Mouse (Mus musculus) midbrain, embryonic 11.5 days (tissue): ENCODE measurements around the gene Mex3d. TPM values are rescaled to one million over a fixed set of nuclear protein-coding genes. Genes with fewer than 3 reads are reported as not detected.

Experiments used
- ATAC-seq: fragments of 200-750 bp; cut with Nextera tagmentation; 2 replicates; pipeline ENCODE4 v1.8.0; 2017; ENCODE audit warnings: moderate TSS enrichment, moderate library complexity; ENCODE audit not compliant: low FRiP score
- DNase-seq: peaks from one replicate; pipeline ENCODE4 v3.0.0; 2015; ENCODE audit warnings: low spot score; ENCODE audit errors: missing footprints
- H3K27ac ChIP-seq: fragments of 300-500 bp; sonication (generic); 2 replicates; pipeline ENCODE4 v1.5.1; 2014; ENCODE audit warnings: low read depth, low read length
- H3K27me3 ChIP-seq: fragments of 300-500 bp; sonication (generic); 2 replicates; pipeline ENCODE4 v1.6.1; 2014; ENCODE audit warnings: mild to moderate bottlenecking, low read length, moderate library complexity, mixed read lengths; ENCODE audit not compliant: control insufficient read depth, insufficient read depth
- H3K36me3 ChIP-seq: fragments of 300-500 bp; sonication (generic); 2 replicates; pipeline ENCODE4 v1.6.1; 2014; ENCODE audit warnings: mild to moderate bottlenecking, low read length, moderate library complexity, mixed read lengths; ENCODE audit not compliant: control insufficient read depth, insufficient read depth
- H3K4me1 ChIP-seq: fragments of 300-500 bp; sonication (generic); 2 replicates; pipeline ENCODE4 v1.6.1; 2014; ENCODE audit warnings: low read length; ENCODE audit not compliant: control insufficient read depth, insufficient read depth
- H3K4me2 ChIP-seq: fragments of 300-500 bp; sonication (generic); 2 replicates; pipeline ENCODE4 v1.6.1; 2014; ENCODE audit warnings: mild to moderate bottlenecking, moderate library complexity
- H3K4me3 ChIP-seq: fragments of 300-500 bp; sonication (generic); 2 replicates; pipeline ENCODE4 v1.5.1; 2014; ENCODE audit warnings: low read depth, low read length
- H3K9ac ChIP-seq: fragments of 300-500 bp; sonication (generic); 2 replicates; pipeline ENCODE4 v1.6.1; 2014; ENCODE audit warnings: low read length
- H3K9me3 ChIP-seq: fragments of 300-500 bp; sonication (generic); 2 replicates; pipeline ENCODE4 v1.6.1; 2016; ENCODE audit warnings: low read length; ENCODE audit not compliant: control insufficient read depth
- WGBS: fragments of 180-500 bp; shearing (Covaris S2); extraction: QIAGEN DNeasy Blood & Tissue Kit; methylation state at CpG from one replicate; pipeline ENCODE4 v1.1.7; 2014; 5-methylcytosine and 5-hydroxymethylcytosine counted together
- polyA plus RNA-seq: library from polyadenylated mRNA; unstranded; fragments of >200 nt; fragmentation: Nextera tagmentation; extraction: Ambion mirVana; gene quantifications from 2 replicates; pipeline ENCODE4 v1.2.1, GENCODE M21; 2014

The Mex3d gene
- 11.8 and 12.4 TPM in 2 replicates for polyA plus RNA-seq

DNA sequence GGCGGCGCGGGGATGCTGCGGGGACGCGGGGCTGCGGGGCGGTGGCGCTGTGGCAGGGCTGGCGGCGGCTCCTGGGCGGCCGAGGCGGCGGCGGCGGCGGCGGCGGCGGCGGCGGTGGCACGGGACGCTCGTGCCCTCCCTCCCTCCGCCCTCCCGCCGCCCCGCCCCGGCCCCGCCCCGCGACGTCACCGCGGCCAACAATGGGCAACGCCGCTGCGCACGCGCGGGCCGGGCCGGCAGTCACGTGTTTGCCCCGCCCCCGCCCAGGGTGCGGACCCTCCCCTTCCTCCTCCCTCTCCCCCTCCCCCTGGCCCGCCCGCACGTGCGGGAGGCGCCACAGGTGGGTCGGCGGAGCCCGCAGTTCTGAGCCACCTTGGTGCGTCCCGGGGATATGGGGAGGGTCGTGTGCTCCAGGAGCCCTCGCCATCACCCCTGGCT lies at the start of gene Mex3d:
Gene Mex3d, minus strand, starts transcription at position 138 of the 438 bp plus-strand sequence.
- 0% methylated on average over 7 of the region's 61 CpGs for WGBS
- Histone ChIP-seq H3K4me1 (peaks cover 29% of the 10 kb centered on the region), H3K27me3 (no peaks in the 10 kb centered on the region), H3K27ac (peak within 1 kb of the TSS; percentile 97), H3K9ac (peak within 1 kb of the TSS; percentile 96), H3K36me3 (peaks cover 20% of the 10 kb centered on the region), H3K9me3 (no peaks in the 10 kb centered on the region), H3K4me2 (peak within 1 kb of the TSS; percentile 68), H3K4me3 (peak within 1 kb of the TSS; percentile 98)
- ATAC-seq (peak; percentile 41), DNase-seq (peak; percentile 99)

GRCm38 (mm10) chr10:80436276-80436675 lies 48.8 kb upstream of the Mex3d start:
- H3K36me3 ChIP-seq, result no peaks in the 10 kb centered on the region
- no peak for DNase-seq
- H3K4me3 ChIP-seq, result no peak overlapping the region
- WGBS, result 7% methylated on average over 9 of the region's 9 CpGs
- no peak overlapping the region for H3K27ac ChIP-seq
- H3K27me3 ChIP-seq, result no peaks in the 10 kb centered on the region
- H3K9me3 ChIP-seq, result no peaks in the 10 kb centered on the region
- no peak overlapping the region for H3K9ac ChIP-seq
- peaks cover 9% of the 10 kb centered on the region for H3K4me1 ChIP-seq
- ATAC-seq, result no peak
- no peak overlapping the region for H3K4me2 ChIP-seq

- Histone ChIP-seq H3K27ac (no peak overlapping the region), H3K4me1 (peaks cover 15% of the 10 kb centered on the region), H3K9ac (no peak overlapping the region), H3K4me3 (no peak overlapping the region), H3K9me3 (no peaks in the 10 kb centered on the region), H3K27me3 (no peaks in the 10 kb centered on the region), H3K4me2 (no peak overlapping the region), H3K36me3 (no peaks in the 10 kb centered on the region; the same call in 1 of the 2 replicates)
- no peak for DNase-seq
- 33% methylated on average over 7 of the region's 7 CpGs for WGBS
- ATAC-seq, result no peak
Measured at GRCm38 (mm10) chr10:80435764-80436163, 48.3 kb upstream of the Mex3d start.

GRCm38 (mm10) chr10:80434823-80435222 lies 47.4 kb upstream of the Mex3d start:
- DNase-seq (no peak), ATAC-seq (no peak)
- Histone ChIP-seq H3K4me1 (peaks cover 20% of the 10 kb centered on the region), H3K9me3 (no peaks in the 10 kb centered on the region), H3K4me3 (no peak overlapping the region), H3K4me2 (no peak overlapping the region), H3K27ac (no peak overlapping the region), H3K27me3 (no peaks in the 10 kb centered on the region), H3K9ac (no peak overlapping the region), H3K36me3 (peaks cover 8% of the 10 kb centered on the region; the same call in 1 of the 2 replicates)
- 91% methylated on average over 3 of the region's 3 CpGs for WGBS

- Histone ChIP-seq H3K4me3 (peak overlapping the region; percentile 100; the same call in 1 of the 2 replicates), H3K27ac (no peak overlapping the region), H3K27me3 (no peaks in the 10 kb centered on the region), H3K9me3 (no peaks in the 10 kb centered on the region), H3K4me2 (no peak overlapping the region), H3K4me1 (peaks cover 20% of the 10 kb centered on the region), H3K9ac (no peak overlapping the region), H3K36me3 (peaks cover 13% of the 10 kb centered on the region; the same call in 1 of the 2 replicates)
- ATAC-seq (no peak), DNase-seq (no peak)
- 16% methylated on average over 8 of the region's 8 CpGs for WGBS
Measured at GRCm38 (mm10) chr10:80434233-80434592, 46.8 kb upstream of the Mex3d start.

GRCm38 (mm10) chr10:80433513-80434232 lies 46.2 kb upstream of the Mex3d start, which contains the start of gene Tcf3:
Tcf3 (minus strand) TSS chr10:80433647.
- Histone ChIP-seq H3K9ac (peak within 1 kb of the TSS; percentile 99), H3K4me3 (peak within 1 kb of the TSS; percentile 100), H3K27me3 (no peaks in the 10 kb centered on the region), H3K4me2 (peak within 1 kb of the TSS; percentile 92), H3K27ac (peak within 1 kb of the TSS; percentile 86), H3K4me1 (peaks cover 20% of the 10 kb centered on the region), H3K9me3 (no peaks in the 10 kb centered on the region), H3K36me3 (peaks cover 18% of the 10 kb centered on the region)
- DNase-seq (peak; percentile 99), ATAC-seq (peak; percentile 91)
- WGBS, result under 1% methylated on average over 60 of the region's 61 CpGs

DNA sequence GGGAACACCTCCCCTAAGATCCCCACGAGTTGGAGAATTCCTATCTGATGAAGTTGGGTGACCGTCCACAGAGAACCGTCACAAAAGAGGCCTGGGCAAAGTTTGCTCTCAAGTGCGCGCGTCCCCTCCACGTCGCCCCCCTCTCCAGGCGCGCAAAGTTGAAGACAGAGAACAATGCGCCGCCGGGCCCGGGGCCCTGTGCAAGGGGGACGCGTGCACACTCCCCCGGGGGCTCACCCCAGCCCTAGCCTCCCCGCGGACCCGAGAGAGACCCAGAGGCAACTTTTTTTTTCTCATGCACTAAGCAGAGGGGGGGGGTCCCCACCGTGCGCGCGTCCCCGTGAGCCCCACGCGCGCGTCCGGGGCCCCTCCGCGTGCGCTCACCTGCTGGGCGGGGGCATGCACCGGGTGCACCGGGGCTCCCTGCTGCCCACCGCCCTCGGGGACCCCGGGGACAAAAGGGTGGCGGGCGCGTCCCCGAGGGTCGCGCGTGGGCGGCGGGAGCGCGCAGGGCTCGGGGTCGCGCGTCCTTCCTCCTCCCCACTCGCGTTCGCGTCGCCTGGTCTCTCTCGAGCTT lies 45.6 kb upstream of the Mex3d start:
- Histone ChIP-seq H3K9ac (peak overlapping the region; percentile 99), H3K4me2 (peak overlapping the region; percentile 92), H3K9me3 (no peaks in the 10 kb centered on the region), H3K4me3 (peak overlapping the region; percentile 100), H3K27ac (peak overlapping the region; percentile 86), H3K4me1 (peaks cover 20% of the 10 kb centered on the region), H3K36me3 (peaks cover 24% of the 10 kb centered on the region), H3K27me3 (no peaks in the 10 kb centered on the region)
- WGBS, result under 1% methylated on average over 49 of the region's 60 CpGs
- DNase-seq, result peak; percentile 94
- ATAC-seq, result peak; percentile 57

DNA sequence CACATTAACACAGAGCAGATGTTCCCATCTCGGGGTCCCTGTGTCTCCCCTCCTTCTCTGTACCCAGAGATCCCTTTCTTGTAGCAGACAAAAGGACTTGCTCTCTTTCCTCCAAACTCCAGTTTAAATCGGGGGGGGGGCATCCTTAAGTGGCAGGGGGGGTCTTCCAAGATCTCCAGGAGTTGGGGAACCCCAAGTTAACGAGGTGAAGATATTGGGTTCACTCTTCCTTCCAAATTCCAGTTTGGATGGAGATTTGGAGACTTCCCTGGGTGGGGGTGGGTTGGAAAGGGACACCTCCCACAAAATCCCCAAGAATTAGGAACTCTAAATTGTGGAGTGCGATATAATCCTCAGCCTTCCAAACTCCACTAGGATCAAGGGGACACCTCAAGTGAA lies 44.9 kb upstream of the Mex3d start:
- H3K9ac ChIP-seq, result peak overlapping the region; percentile 99
- WGBS, result 4% methylated on average over 4 of the region's 4 CpGs
- DNase-seq (no peak), ATAC-seq (no peak)
- no peaks in the 10 kb centered on the region for H3K9me3 ChIP-seq
- peak overlapping the region; percentile 86 for H3K27ac ChIP-seq
- peak overlapping the region; percentile 92 for H3K4me2 ChIP-seq
- H3K4me3 ChIP-seq, result peak overlapping the region; percentile 100
- no peaks in the 10 kb centered on the region for H3K27me3 ChIP-seq
- peaks cover 20% of the 10 kb centered on the region for H3K4me1 ChIP-seq
- H3K36me3 ChIP-seq, result peaks cover 29% of the 10 kb centered on the region
